Mouse (Mus musculus): ENCODE results near the gene Gm4881. TPM values are rescaled to one million over a fixed set of nuclear protein-coding genes. Genes with fewer than 3 reads are reported as not detected.

Gene Gm4881
- polyA plus RNA-seq, 1 experiment from 2014 or later: not detected

DNA sequence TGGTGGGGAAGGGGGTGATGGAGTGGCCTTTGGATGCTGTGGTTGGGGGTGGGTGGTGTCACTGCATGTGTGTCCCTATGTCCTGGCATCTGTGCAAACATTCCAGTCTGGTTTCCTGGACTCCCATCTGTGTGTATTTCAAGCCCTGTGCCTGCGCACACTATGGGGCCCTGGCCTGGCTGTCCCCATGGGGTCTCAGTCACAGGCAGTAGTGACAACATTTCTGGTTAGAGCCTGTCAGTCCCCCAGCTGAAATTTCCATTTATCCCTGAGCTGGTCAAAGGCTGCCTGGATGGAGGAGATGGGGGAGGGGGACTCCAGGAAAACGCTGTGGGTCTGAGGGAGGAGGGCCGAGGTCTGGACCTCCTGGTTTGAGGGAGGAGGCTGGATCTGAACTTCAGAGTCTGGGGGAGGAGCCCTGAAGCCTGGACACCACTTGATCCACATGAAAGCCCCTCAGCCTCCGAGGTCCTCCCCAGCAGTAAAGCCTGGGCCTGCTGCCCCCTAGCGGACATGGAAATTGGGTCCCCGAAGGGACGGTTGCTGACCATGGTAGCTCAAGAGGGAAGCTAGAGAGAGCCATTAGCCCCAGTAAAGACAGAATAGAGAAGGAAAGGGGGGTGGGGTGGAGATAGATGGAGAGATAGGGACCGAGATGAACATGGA, 5.8 kb upstream of the Gm4881 start:
- 1% methylated on average over 8 of the region's 8 CpGs for WGBS
- ATAC-seq (ENCODE audit: low FRiP score, low read depth): 0 out of 2 replicates have a peak, but pooled peaks have one; percentile 17
- H3K4me2 ChIP-seq (replicated peaks): no peak overlapping the region

DNA sequence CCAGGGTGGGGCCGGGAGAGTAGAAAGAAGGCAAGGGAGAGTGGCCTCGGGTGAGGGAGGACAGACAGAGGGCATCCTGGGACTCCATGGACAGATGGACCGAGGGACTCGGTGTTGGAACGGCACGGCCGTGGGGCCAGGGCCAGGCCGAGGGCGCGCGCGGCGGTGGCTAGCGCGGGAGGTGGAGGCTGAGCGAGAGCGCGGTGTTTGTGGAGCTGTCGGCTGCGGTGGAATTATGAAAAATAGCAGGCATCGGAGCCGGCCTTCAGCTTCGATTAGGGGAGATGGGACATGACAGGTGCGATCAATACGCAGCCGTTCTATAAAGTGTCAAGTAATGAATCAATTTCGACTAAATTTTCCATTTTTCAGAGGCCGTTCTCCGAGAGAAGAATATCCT, 4.5 kb upstream of the Gm4881 start:
- Histone ChIP-seq H3K27me3 (peaks cover 100% of the 10 kb centered on the region), H3K36me3 (no peaks in the 10 kb centered on the region), H3K4me2 (replicated peaks) (no peak overlapping the region), H3K9me3 (no peaks in the 10 kb centered on the region), H3K9ac (no peak overlapping the region), H3K27ac (no peak overlapping the region), H3K4me1 (0 out of 2 replicates have a peak, but pooled peaks cover 9% of the 10 kb centered on the region), H3K4me3 (no peak overlapping the region)
- 2% methylated on average over 29 of the region's 29 CpGs for WGBS
- no peak for ATAC-seq (ENCODE audit: low FRiP score, low read depth)

More for the DNA sequence above, 5.8 kb upstream of the Gm4881 start:
- H3K4me3 ChIP-seq: no peak overlapping the region
- H3K27me3 ChIP-seq: peaks cover 100% of the 10 kb centered on the region
- peaks cover 9% of the 10 kb centered on the region for H3K4me1 ChIP-seq
- no peak overlapping the region for H3K9ac ChIP-seq
- H3K36me3 ChIP-seq: no peaks in the 10 kb centered on the region
- H3K27ac ChIP-seq: no peak overlapping the region
- H3K9me3 ChIP-seq: no peaks in the 10 kb centered on the region

DNA sequence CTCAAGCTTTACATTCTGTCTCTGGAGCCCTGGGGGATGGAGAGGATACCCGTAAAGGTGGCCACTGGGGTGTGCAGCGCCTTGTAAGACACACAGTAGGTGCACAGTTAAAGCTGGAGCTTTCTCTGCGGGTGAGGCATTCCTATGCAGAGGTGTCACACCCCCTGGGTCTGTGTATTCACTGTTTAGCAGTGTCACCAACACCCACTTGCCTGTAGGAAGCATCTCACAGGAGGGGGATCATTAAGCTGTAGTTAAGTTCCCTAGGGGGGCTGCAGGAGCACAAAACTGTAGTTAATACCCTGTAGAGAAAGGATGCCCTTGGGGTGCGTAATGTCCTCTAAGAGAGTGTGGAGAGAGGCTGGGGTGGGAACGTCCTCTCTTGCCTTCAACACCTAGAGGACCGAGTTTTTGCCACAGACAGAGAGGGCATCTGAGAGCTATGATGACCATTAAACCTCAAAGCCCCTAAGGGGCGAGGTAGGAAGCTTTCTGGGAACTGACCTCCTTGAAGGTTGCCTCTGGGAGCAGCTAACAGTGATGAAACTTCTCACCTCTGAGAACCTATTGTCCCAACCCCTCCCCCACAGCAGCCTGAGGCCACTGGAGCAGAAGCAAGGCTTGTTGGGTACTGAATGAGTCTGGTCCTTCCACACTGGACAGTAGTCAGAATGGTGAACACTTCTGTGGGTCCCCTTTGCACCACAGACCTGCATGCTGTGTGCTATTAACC, 3.2 kb upstream of the Gm4881 start:
- H3K9ac ChIP-seq: no peak overlapping the region
- H3K4me2 ChIP-seq (replicated peaks): no peak overlapping the region
- 0 out of 2 replicates have a peak, but pooled peaks cover 9% of the 10 kb centered on the region for H3K4me1 ChIP-seq
- no peak overlapping the region for H3K4me3 ChIP-seq
- peaks cover 100% of the 10 kb centered on the region for H3K27me3 ChIP-seq
- WGBS: under 1% methylated on average over 7 of the region's 7 CpGs
- H3K27ac ChIP-seq: no peak overlapping the region
- ATAC-seq (ENCODE audit: low FRiP score, low read depth): no peak
- H3K9me3 ChIP-seq: no peaks in the 10 kb centered on the region
- H3K36me3 ChIP-seq: no peaks in the 10 kb centered on the region

DNA sequence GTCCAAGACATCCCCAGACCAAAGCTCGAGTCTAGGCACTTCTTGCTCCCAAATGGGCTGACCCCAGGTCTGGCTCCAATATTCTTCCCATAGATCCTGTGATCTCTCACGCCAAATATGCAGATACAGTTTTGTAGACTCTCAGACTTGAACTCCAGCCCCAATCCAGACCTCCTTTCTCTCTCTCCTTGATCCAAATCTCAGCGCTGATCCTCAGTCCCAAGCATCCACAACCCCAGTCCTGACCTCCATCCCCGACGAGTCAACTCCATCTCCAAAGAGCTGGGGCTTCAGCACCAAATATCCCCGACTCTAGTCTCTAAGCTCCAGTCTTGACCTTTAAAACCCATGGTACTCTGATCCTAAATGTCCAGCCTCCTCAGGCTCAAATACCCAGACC, 653 bp downstream of the Gm4881 start:
- Histone ChIP-seq H3K9ac (no peak overlapping the region), H3K36me3 (no peaks in the 10 kb centered on the region), H3K27me3 (peaks cover 100% of the 10 kb centered on the region), H3K4me3 (peak overlapping the region; percentile 44), H3K4me2 (replicated peaks) (peak overlapping the region; percentile 75), H3K27ac (no peak overlapping the region), H3K9me3 (no peaks in the 10 kb centered on the region), H3K4me1 (0 out of 2 replicates have a peak, but pooled peaks cover 9% of the 10 kb centered on the region)
- WGBS: 2% methylated on average over 6 of the region's 6 CpGs
- ATAC-seq (ENCODE audit: low FRiP score, low read depth): no peak

DNA sequence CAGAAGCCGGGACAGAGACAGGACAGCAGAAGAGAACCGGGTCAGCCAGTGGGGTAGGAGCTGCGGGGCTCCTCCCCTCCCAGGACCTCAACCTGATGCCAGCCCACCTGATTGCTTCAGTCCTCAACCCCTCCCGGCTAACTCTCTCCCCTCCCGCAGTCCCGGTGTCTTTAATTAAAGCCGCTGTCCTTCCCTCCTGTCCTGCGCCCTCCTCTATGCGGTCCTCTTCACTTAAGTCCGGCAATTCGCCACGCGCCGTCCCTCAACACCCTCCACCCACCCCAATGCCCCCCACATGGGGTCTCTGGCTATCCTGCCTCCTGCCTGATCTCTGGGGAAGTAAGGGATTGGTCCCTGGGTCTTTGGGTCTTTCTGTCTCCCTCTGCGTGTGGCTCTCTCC, 12.6 kb downstream of the Gm4881 start:
- H3K27me3 ChIP-seq: peaks cover 94% of the 10 kb centered on the region
- H3K4me2 ChIP-seq (replicated peaks): no peak overlapping the region
- no peak overlapping the region for H3K9ac ChIP-seq
- no peak overlapping the region for H3K4me3 ChIP-seq
- H3K27ac ChIP-seq: no peak overlapping the region
- H3K36me3 ChIP-seq: peaks cover 11% of the 10 kb centered on the region
- no peak for ATAC-seq (ENCODE audit: low FRiP score, low read depth)
- WGBS: 0% methylated on average over 15 of the region's 15 CpGs
- H3K9me3 ChIP-seq: no peaks in the 10 kb centered on the region
- H3K4me1 ChIP-seq: peaks cover 12% of the 10 kb centered on the region

DNA sequence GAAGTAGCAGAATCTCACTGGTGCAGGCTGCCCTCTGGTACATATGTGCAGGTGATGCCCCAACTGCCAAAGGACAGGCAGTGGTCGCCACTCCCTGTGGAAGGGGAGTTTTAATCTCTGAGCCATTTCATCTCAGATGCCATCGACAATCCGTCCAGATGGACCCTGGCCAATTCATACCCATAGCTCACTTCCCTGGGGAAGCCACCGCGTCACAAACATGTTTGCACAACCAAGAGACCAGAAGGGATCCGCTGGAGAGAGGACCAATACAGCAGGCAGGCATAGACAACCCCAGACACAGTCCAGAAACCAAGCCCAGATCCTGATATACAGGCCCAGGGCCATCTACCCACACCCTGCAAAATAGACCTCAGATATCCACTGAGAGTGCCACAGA, 13.8 kb downstream of the Gm4881 start:
- no peak for ATAC-seq (ENCODE audit: low FRiP score, low read depth)
- Histone ChIP-seq H3K4me3 (no peak overlapping the region), H3K9me3 (no peaks in the 10 kb centered on the region), H3K4me2 (replicated peaks) (no peak overlapping the region), H3K9ac (no peak overlapping the region), H3K27me3 (peaks cover 82% of the 10 kb centered on the region), H3K4me1 (peaks cover 12% of the 10 kb centered on the region), H3K36me3 (peaks cover 23% of the 10 kb centered on the region), H3K27ac (no peak overlapping the region)
- 59% methylated on average over 6 of the region's 6 CpGs for WGBS

DNA sequence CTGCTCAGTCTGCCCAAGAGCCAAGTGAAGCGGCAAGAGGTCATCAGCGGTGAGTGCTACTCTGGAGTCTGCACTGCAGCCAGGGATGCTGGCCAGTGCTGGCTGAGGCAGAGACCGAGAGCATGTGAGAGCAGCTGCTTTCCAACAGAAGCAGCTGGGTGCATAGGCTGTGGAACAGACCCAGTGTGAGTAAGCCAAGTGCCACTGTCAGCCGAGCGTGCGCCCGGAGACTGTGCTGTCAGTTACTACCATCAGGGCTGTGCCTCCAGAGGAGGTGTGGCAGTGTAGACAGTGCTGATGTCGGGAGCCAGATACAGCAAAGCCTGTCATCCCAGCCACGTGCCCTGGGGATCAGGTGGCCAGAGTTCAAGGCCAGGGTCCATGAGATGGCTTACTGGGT, 24.6 kb downstream of the Gm4881 start:
- no peak for ATAC-seq (ENCODE audit: low FRiP score, low read depth)

DNA sequence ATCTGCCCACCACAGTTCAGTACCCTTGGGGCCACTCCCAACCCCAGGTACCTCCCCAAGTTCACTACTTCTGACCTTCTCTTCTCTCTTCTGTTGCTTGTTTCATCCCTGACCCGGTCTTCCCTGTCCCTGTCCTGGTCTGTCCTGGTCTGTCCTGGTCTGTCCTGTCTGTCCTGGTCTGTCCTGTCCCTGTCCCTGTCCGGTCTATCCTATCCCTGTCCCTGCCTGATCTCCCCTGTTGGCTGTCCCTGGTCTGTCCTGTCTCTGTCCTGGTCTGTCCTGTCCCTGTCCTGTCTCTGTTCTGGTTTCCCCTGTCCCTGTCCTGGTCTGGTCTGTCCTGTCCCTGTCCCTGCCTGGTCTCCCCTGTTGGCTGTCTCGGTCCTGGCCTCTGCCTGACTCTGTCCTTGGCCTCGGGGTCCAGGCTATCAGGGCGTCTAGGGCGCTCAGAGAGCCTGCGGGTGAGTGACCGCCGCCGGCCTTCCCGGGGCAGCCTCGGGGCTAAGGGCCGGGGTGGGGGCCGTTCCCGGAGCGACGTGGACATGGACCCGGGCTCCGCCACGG, 25.5 kb downstream of the Gm4881 start:
- ATAC-seq (ENCODE audit: low FRiP score, low read depth): no peak
- Histone ChIP-seq H3K4me1 (no peaks in the 10 kb centered on the region), H3K36me3 (peaks cover 72% of the 10 kb centered on the region), H3K27ac (no peak overlapping the region), H3K4me3 (no peak overlapping the region), H3K4me2 (replicated peaks) (no peak overlapping the region), H3K9me3 (no peaks in the 10 kb centered on the region), H3K27me3 (no peaks in the 10 kb centered on the region), H3K9ac (no peak overlapping the region)
- WGBS: 92% methylated on average over 20 of the region's 20 CpGs

More for the DNA sequence above, 24.6 kb downstream of the Gm4881 start:
- WGBS: 90% methylated on average over 9 of the region's 9 CpGs
- H3K4me2 ChIP-seq (replicated peaks): no peak overlapping the region
- H3K27me3 ChIP-seq: no peaks in the 10 kb centered on the region
- H3K36me3 ChIP-seq: peaks cover 81% of the 10 kb centered on the region
- no peaks in the 10 kb centered on the region for H3K9me3 ChIP-seq
- no peak overlapping the region for H3K9ac ChIP-seq
- no peak overlapping the region for H3K27ac ChIP-seq
- H3K4me3 ChIP-seq: no peak overlapping the region
- H3K4me1 ChIP-seq: no peaks in the 10 kb centered on the region

DNA sequence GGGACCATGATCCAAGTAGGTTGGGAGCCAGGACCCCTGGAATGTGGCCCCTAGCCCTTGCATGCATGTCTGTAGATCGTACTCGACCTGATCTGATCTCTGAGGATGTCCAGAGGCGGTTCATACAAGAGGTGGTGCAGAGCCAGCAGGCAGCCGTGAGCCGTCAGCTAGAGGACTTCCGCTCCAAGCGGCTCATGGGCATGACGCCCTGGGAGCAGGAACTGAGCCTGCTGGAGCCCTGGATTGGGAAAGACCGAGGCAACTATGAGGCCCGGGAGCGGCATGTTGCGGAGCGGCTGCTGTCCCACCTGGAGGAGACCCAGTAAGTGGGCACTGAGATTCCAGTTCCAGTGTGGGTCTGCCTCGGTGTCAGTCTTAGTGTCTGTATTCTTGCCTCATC, 31.8 kb downstream of the Gm4881 start:
- Histone ChIP-seq H3K4me3 (no peak overlapping the region), H3K4me2 (replicated peaks) (no peak overlapping the region), H3K4me1 (peaks cover 11% of the 10 kb centered on the region), H3K36me3 (peaks cover 64% of the 10 kb centered on the region), H3K27me3 (no peaks in the 10 kb centered on the region), H3K9ac (no peak overlapping the region), H3K27ac (no peak overlapping the region), H3K9me3 (no peaks in the 10 kb centered on the region)
- ATAC-seq (ENCODE audit: low FRiP score, low read depth): no peak
- WGBS: 93% methylated on average over 14 of the region's 14 CpGs

DNA sequence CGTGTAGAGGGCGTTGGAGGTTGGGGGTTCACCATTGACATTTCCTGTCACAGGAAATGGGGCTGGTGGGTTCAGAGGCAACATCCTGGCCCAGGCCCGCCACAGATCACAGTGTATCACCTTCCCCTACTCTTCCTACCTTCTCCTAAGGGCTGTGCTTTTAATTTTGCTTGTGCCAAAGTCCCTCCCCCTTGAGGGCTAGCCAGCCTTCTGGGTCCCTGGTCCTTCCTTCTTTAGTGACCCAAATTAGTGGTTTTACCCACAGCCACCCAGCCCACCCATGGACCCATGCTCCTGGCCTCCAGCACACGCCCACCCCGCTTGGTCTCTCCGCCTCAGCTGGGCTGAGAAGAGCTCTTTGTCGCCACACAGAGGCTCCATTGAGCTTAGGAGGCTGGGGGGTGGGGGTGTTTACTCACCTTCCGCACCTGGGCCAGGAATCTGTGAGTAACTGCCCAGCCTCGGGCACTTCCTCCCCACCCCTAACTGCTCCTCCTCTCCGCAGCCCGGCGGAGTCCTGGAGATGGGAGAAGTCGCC, 37.0 kb downstream of the Gm4881 start:
- peak overlapping the region; percentile 86 for H3K27ac ChIP-seq
- H3K36me3 ChIP-seq: peaks cover 40% of the 10 kb centered on the region
- peak; percentile 10; the same call in 1 of the 2 replicates for ATAC-seq (ENCODE audit: low FRiP score, low read depth)
- no peaks in the 10 kb centered on the region for H3K27me3 ChIP-seq
- H3K9me3 ChIP-seq: no peaks in the 10 kb centered on the region
- WGBS: 13% methylated on average over 13 of the region's 13 CpGs
- H3K4me1 ChIP-seq: peaks cover 49% of the 10 kb centered on the region
- peak overlapping the region; percentile 57 for H3K9ac ChIP-seq
- H3K4me2 ChIP-seq (replicated peaks): peak overlapping the region; percentile 90
- H3K4me3 ChIP-seq: peak overlapping the region; percentile 32

DNA sequence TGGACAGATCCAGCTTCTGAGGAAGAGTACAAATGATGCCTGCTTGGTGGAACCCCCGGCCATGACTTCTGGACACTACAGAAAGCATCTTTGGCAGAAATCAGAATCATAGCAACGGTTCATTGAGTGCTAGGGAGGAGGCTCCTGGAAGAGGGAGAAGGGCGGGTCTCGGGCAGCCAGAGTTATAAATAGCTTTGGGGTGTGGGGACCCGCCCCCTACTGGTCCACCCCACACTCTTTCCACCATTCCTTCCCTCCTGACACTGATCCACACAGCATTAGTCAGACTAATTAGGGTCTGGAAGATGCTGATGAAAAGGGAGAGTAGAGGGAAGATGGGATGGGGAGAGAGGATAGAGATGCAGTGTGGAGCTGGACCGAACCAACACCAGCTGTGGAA, 37.7 kb downstream of the Gm4881 start:
- 23% methylated on average over 6 of the region's 6 CpGs for WGBS
- H3K9me3 ChIP-seq: no peaks in the 10 kb centered on the region
- no peaks in the 10 kb centered on the region for H3K27me3 ChIP-seq
- peaks cover 32% of the 10 kb centered on the region for H3K36me3 ChIP-seq
- H3K4me2 ChIP-seq (replicated peaks): peak overlapping the region; percentile 90
- ATAC-seq (ENCODE audit: low FRiP score, low read depth): no peak
- peaks cover 54% of the 10 kb centered on the region for H3K4me1 ChIP-seq
- H3K27ac ChIP-seq: peak overlapping the region; percentile 86
- H3K4me3 ChIP-seq: peak overlapping the region; percentile 32
- H3K9ac ChIP-seq: peak overlapping the region; percentile 57

DNA sequence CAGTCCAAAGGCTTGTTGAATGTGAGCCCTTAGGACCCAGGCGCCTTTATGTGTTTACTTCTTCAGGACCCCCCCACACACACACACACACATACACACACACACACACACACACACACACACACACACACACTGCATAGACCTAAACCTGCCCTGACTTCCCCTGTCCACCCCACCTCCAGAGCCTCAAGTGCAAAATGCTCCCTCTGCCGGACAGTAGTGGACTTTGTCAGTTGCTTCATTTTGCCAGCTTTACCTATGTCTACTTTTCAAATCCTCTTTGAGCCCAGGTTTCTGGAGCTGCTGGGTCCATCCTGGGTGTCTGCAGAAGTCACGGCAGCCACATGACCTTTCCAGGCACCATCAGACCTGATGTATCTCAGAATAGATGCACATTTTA, 39.4 kb downstream of the Gm4881 start:
- WGBS: 23% methylated on average over 3 of the region's 3 CpGs
- Histone ChIP-seq H3K4me1 (peaks cover 54% of the 10 kb centered on the region), H3K9ac (peak overlapping the region; percentile 79), H3K36me3 (peaks cover 20% of the 10 kb centered on the region), H3K27me3 (no peaks in the 10 kb centered on the region), H3K9me3 (no peaks in the 10 kb centered on the region), H3K4me3 (peak overlapping the region; percentile 81), H3K4me2 (replicated peaks) (peak overlapping the region; percentile 90), H3K27ac (peak overlapping the region; percentile 83; the same call in 1 of the 2 replicates)
- no peak for ATAC-seq (ENCODE audit: low FRiP score, low read depth)
